Mouse (Mus musculus) MEL (cell line): ENCODE results near the gene Hck.

Source experiments
- CTCF ChIP-seq, 3 experiments: IDR thresholded peaks in 2 of 3; conservative IDR thresholded peaks in 1 of 3; 2 replicates each; pipeline ENCODE4 v1.5.1; 2011 to 2012; ENCODE audit warnings: low read length in 3 of 3, low read depth in 2 of 3, mild to moderate bottlenecking in 2 of 3, improper control_type of control experiment in 1 of 3, inconsistent platforms in 1 of 3, mixed read lengths in 1 of 3, moderate library complexity in 1 of 3; ENCODE audit not compliant: control insufficient read depth in 1 of 3, insufficient read depth in 1 of 3, poor library complexity in 1 of 3, severe bottlenecking in 1 of 3
- GATA1 ChIP-seq: IDR thresholded peaks from 2 replicates; pipeline ENCODE4 v1.6.1; 2011; ENCODE audit warnings: low read depth, low read length, improper control_type of control experiment
- JUND ChIP-seq: IDR thresholded peaks from 2 replicates; pipeline ENCODE4 v1.6.1; 2011; ENCODE audit warnings: low read depth, mild to moderate bottlenecking, improper control_type of control experiment, low read length
- MAFK ChIP-seq: IDR thresholded peaks from 2 replicates; pipeline ENCODE4 v1.6.1; 2011; ENCODE audit warnings: low read depth, mild to moderate bottlenecking, low read length, improper control_type of control experiment, borderline replicate concordance
- POLR2A ChIP-seq, 2 experiments: IDR thresholded peaks; 2 replicates each; pipeline ENCODE4 v1.6.1; 2011 to 2012; ENCODE audit warnings: low read length in 2 of 2, mild to moderate bottlenecking in 2 of 2, control low read depth in 1 of 2, improper control_type of control experiment in 1 of 2, low read depth in 1 of 2, moderate library complexity in 1 of 2; ENCODE audit not compliant: control insufficient read depth in 1 of 2, insufficient read depth in 1 of 2, poor library complexity in 1 of 2
- USF1 ChIP-seq: IDR thresholded peaks from 2 replicates; pipeline ENCODE4 v1.6.1; 2014; ENCODE audit warnings: low read depth, mild to moderate bottlenecking, inconsistent platforms, low read length, improper control_type of control experiment, moderate library complexity

DNA sequence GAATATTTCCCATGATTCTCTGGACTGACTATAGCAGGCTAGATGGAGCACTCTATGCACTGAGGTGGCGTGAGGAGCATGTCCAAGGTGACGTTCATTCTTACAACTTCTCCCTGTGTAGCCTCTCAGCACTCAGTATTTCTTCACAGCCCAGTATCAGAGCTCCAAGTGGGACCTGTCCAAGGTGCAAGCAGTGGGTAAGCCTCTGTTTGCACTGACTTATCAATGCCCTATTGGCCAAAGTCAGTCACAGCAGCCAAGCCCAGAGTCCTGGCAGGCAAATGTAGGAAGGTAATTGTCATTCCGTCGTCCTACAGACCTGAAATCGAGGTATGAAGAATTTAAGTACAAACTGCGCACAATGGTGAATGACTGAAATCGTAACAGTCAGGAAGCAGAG lies 30.9 kb downstream of the Hck start:
- TF ChIP-seq POLR2A (IDR thresholded peaks at IDR 0.05; ENCODE audit: control insufficient read depth in 1 of 2, insufficient read depth in 1 of 2, low read depth in 1 of 2, low read length in 2 of 2, poor library complexity in 1 of 2) (no peak), GATA1 (no peak), USF1 (no peak), CTCF (IDR thresholded peaks at IDR 0.05 in 2 of 3, conservative IDR thresholded peaks at IDR 0.05 in 1 of 3; ENCODE audit: control insufficient read depth in 1 of 3, insufficient read depth in 1 of 3, low read depth in 2 of 3, low read length in 3 of 3, poor library complexity in 1 of 3, severe bottlenecking in 1 of 3) (no peak), MAFK (no peak), JUND (no peak)
